Mouse (Mus musculus) intestine, embryonic 15.5 days (tissue): ENCODE measurements at regions not wholly inside any gene's neighbourhood (a gene's known extent, or its start where the extent isn't known, plus 50 kb on each side); places are given as distances from the start of the nearest gene placed in this dataset.

Experiments
- ATAC-seq: fragments of 200-750 bp; cut with Nextera tagmentation; 2 replicates; pipeline ENCODE4 v1.8.0; 2017; ENCODE audit warnings: moderate TSS enrichment, moderate library complexity
- H3K27ac ChIP-seq: fragments of 300-500 bp; sonication (generic); 2 replicates; pipeline ENCODE4 v1.5.1; 2015; ENCODE audit warnings: mild to moderate bottlenecking, inconsistent platforms
- H3K27me3 ChIP-seq: fragments of 300-500 bp; sonication (generic); replicated peaks from 2 replicates; pipeline ENCODE4 v1.6.1; 2015; ENCODE audit warnings: inconsistent platforms
- H3K36me3 ChIP-seq: fragments of 300-500 bp; sonication (generic); 2 replicates; pipeline ENCODE4 v1.6.1; 2015; ENCODE audit warnings: inconsistent platforms
- H3K4me1 ChIP-seq: fragments of 300-500 bp; sonication (generic); replicated peaks from 2 replicates; pipeline ENCODE4 v1.6.1; 2015; ENCODE audit warnings: inconsistent platforms
- H3K4me2 ChIP-seq: fragments of 300-500 bp; sonication (generic); replicated peaks from 2 replicates; pipeline ENCODE4 v1.6.1; 2015; ENCODE audit warnings: mild to moderate bottlenecking, inconsistent platforms
- H3K4me3 ChIP-seq: fragments of 300-500 bp; sonication (generic); replicated peaks from 2 replicates; pipeline ENCODE4 v1.5.1; 2015; ENCODE audit warnings: inconsistent platforms
- H3K9ac ChIP-seq: fragments of 300-500 bp; sonication (generic); 2 replicates; pipeline ENCODE4 v1.6.1; 2015; ENCODE audit warnings: inconsistent platforms
- H3K9me3 ChIP-seq: fragments of 300-500 bp; sonication (generic); 2 replicates; pipeline ENCODE4 v1.6.1; 2016; ENCODE audit warnings: inconsistent platforms
- WGBS: fragments of 180-500 bp; shearing (Covaris S2); methylation state at CpG from one replicate; pipeline ENCODE4 v1.1.7; 2015; 5-methylcytosine and 5-hydroxymethylcytosine counted together

DNA sequence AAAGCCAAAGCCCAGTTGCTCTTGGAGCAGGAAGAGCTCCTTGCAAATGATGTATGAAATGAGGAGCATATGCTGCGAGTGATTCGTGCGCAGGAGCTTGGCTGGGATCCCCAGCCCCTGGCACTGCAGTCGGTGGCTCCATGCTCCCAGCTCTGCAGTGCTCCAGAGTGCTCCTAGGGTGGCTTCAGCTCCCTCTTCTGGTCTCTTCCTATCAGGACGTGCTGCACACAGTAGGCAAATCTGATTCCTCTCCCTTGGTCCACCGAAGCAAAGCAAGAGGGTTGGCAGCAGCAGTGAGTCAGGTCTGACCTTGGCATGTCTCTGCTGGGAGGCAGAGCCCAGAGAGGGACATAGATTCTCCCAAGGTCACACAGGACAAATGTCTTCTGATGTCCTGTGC is 130.3 kb upstream of the Zc3h12a start:
- no peaks in the 10 kb centered on the region for H3K36me3 ChIP-seq
- H3K4me1 ChIP-seq: no peaks in the 10 kb centered on the region
- H3K9me3 ChIP-seq: no peaks in the 10 kb centered on the region
- no peak overlapping the region for H3K4me3 ChIP-seq
- no peak overlapping the region for H3K4me2 ChIP-seq
- no peak overlapping the region for H3K9ac ChIP-seq
- no peak for ATAC-seq
- no peaks in the 10 kb centered on the region; the same call in 1 of the 2 replicates for H3K27me3 ChIP-seq
- no peak overlapping the region for H3K27ac ChIP-seq
- WGBS: 69% methylated on average over 6 of the region's 6 CpGs

DNA sequence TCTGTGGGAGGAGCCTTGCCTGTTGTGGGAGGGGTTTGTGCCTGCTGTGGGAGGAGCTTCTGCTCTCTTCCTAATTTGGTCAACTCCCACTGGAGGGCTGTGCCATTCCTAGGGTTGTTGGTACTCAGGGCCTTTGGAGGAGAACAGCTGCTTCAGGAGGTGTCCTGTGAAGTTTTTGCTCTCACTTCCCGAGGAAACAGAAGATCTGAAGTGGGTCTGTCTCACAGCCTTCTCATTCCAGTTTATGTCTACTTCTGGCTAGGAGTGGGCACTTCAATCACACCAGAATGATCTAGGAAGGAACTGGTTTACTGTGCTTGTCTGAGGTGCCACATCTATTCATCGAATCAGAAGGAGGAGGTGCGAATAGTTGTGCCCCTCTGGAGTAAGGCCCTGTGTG is 125.5 kb upstream of the Zc3h12a start:
- H3K4me2 ChIP-seq: no peak overlapping the region
- no peaks in the 10 kb centered on the region for H3K27me3 ChIP-seq
- ATAC-seq: no peak
- H3K4me1 ChIP-seq: no peaks in the 10 kb centered on the region
- H3K9me3 ChIP-seq: no peaks in the 10 kb centered on the region
- no peak overlapping the region for H3K4me3 ChIP-seq
- no peak overlapping the region for H3K9ac ChIP-seq
- no peaks in the 10 kb centered on the region for H3K36me3 ChIP-seq
- 76% methylated on average over 3 of the region's 3 CpGs for WGBS
- H3K27ac ChIP-seq: no peak overlapping the region

DNA sequence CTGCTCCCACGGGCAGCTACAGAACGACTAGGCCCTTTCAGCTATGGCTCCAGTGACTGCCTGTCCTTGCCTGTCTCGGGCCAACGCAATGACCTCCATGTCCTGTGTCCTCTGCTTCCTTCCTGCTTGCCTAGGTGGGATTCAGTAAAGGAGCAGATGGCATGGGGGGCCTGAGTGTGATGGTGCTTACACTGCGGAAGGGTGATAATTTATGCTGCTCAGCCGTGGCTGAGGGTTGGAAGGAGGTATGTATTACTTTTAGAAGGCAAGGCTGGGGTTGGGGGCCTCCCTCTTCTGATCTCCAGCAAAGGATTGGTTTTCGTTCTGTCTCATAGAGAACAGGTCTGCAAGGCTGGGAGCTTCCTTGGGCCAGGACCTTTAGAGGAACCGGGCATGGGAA is 124.6 kb upstream of the Zc3h12a start:
- H3K27me3 ChIP-seq: no peaks in the 10 kb centered on the region
- WGBS: 67% methylated on average over 8 of the region's 8 CpGs
- H3K27ac ChIP-seq: no peak overlapping the region
- no peak for ATAC-seq
- H3K4me2 ChIP-seq: no peak overlapping the region
- H3K9ac ChIP-seq: no peak overlapping the region
- H3K4me1 ChIP-seq: no peaks in the 10 kb centered on the region
- no peaks in the 10 kb centered on the region for H3K9me3 ChIP-seq
- H3K4me3 ChIP-seq: no peak overlapping the region
- no peaks in the 10 kb centered on the region for H3K36me3 ChIP-seq

DNA sequence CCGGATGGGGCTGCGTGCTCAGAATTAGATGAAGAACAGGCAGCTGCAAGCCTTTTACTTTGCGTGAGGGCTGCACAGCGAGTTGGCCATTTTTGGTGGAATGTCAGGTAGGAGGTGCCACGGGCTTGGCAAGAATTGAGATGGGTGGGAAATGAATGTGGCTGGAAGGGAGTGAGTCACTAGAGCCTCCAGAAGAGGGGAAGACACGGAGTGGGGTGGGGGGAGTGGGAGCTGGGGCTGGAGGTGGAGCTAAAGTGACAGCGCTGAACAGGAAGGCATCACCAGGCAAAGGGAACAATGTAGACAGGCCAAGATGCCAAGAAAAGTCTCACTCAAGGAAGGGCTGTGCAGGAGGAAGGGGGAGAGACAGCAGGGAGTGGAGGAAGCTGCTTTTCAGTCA is 121.4 kb upstream of the Zc3h12a start:
- Histone ChIP-seq H3K4me2 (no peak overlapping the region), H3K4me3 (no peak overlapping the region), H3K27ac (no peak overlapping the region), H3K9me3 (no peaks in the 10 kb centered on the region), H3K36me3 (no peaks in the 10 kb centered on the region), H3K4me1 (no peaks in the 10 kb centered on the region), H3K27me3 (no peaks in the 10 kb centered on the region), H3K9ac (no peak overlapping the region)
- no peak for ATAC-seq
- WGBS: 70% methylated on average over 7 of the region's 7 CpGs

DNA sequence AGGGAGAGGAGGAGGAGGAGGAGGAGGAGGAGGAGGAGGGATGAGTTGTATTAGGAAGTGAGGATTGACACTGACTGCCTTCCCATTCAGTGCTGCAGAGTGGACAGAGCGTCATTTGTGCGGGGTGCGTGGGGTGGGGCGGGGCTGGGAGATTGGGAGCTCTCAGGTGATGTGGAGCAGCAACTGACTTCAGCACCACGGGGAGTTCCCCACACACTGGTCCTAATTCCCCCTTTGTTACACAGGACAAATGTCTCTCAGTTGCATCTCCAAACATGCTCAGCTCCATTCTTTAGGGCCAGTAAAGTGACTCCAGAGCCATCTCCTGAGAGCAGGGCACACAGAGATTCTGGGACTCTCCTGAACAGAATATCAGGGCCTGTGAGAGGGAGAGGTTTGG is 118.5 kb upstream of the Zc3h12a start:
- Histone ChIP-seq H3K27ac (no peak overlapping the region), H3K9ac (no peak overlapping the region), H3K9me3 (no peaks in the 10 kb centered on the region), H3K27me3 (no peaks in the 10 kb centered on the region), H3K36me3 (no peaks in the 10 kb centered on the region), H3K4me1 (no peaks in the 10 kb centered on the region), H3K4me3 (no peak overlapping the region), H3K4me2 (no peak overlapping the region)
- ATAC-seq: no peak
- WGBS: 12% methylated on average over 5 of the region's 5 CpGs

DNA sequence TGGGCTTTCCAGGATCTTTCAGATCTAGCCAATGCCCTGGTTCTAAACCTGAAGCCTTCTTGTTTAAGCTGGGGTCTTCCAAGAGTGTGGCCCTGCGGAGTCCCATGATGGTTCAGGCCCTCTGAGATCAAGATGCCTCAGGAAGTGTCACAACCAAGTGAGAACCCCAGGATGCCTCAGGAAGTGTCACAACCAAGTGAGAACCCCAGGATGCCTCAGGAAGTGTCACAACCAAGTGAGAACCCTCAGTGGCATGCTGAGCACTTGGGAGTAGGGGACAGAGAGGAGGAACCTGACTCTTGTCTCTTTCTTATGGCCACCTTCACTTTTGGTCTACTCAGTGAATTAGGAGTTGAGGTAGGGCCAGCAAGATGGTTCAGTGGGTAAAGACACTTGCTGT is 114.9 kb upstream of the Zc3h12a start:
- H3K4me3 ChIP-seq: no peak overlapping the region
- no peak overlapping the region for H3K9ac ChIP-seq
- H3K9me3 ChIP-seq: no peaks in the 10 kb centered on the region
- no peaks in the 10 kb centered on the region for H3K36me3 ChIP-seq
- no peaks in the 10 kb centered on the region for H3K27me3 ChIP-seq
- no peak for ATAC-seq
- 42% methylated on average over 1 of the region's 1 CpGs for WGBS
- H3K27ac ChIP-seq: no peak overlapping the region
- H3K4me1 ChIP-seq: no peaks in the 10 kb centered on the region
- no peak overlapping the region for H3K4me2 ChIP-seq

DNA sequence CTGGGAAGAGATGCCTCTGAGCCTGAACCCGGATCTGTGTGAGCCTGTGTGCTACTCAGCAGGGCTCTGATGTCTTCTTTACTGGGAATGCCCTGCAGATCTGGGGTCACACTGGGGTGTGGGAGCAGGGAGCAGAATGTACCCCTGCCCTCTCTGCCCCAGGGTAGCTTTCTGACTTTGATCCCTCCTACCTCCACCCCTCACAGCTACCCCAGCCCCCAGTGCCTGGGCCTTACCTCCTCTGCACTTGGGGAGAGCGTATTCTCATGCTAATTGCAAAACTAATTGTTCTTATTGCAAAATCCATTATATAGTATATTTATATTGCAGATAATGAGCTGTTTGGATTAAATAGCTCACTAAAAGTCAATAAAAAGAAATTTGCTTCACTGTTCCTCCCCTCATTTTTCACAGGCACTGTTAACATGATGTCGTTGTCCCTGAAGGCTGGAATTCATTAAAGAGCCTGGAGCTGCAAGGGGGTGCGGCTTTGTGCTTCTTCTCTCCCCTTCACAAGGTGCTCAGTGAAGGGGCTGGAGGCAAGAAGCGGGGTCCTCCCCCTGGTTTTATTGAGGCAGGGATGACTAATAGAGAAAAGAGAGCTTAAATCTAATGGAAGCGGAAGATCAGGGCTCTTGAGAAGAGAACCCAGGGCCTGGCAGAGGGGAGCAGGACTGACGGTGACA is 114.1 kb upstream of the Zc3h12a start:
- H3K36me3 ChIP-seq: no peaks in the 10 kb centered on the region
- H3K9ac ChIP-seq: no peak overlapping the region
- H3K27me3 ChIP-seq: no peaks in the 10 kb centered on the region; the same call in 1 of the 2 replicates
- H3K4me2 ChIP-seq: no peak overlapping the region
- no peaks in the 10 kb centered on the region for H3K9me3 ChIP-seq
- no peak overlapping the region for H3K4me3 ChIP-seq
- 27% methylated on average over 7 of the region's 7 CpGs for WGBS
- ATAC-seq: no peak
- H3K4me1 ChIP-seq: no peaks in the 10 kb centered on the region
- H3K27ac ChIP-seq: no peak overlapping the region

DNA sequence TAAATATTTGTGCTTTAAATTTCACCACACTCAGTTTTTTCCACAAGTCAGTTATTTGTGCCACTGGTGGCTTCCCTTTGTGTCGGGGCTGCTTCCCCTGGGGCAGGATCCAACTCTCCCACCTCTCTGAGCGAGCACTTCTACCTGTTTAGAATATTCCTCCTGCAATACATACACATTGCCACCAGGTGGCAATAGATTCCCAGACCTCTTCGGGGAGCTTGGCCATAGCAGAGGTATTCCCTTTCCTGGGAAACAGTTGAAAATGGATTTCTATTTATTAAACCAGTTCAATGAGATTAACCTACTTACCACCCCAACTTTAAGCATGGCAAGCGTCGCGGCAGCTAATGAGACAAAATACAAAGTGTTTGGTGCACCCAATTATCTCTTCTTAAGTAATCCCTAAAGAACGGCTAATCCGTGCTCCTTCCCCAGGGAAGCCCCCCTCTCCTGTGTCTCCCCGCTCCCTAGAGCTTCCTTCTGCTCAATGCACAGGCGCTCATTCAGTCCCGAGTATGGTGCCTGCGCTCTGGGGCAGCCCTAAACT is 104.1 kb upstream of the Zc3h12a start:
- H3K4me3 ChIP-seq: no peak overlapping the region
- no peak overlapping the region for H3K27ac ChIP-seq
- H3K36me3 ChIP-seq: no peaks in the 10 kb centered on the region
- ATAC-seq: no peak
- no peaks in the 10 kb centered on the region for H3K4me1 ChIP-seq
- no peaks in the 10 kb centered on the region for H3K9me3 ChIP-seq
- no peak overlapping the region for H3K9ac ChIP-seq
- H3K27me3 ChIP-seq: no peaks in the 10 kb centered on the region; the same call in none of the 2 replicates
- 34% methylated on average over 12 of the region's 12 CpGs for WGBS
- no peak overlapping the region for H3K4me2 ChIP-seq

DNA sequence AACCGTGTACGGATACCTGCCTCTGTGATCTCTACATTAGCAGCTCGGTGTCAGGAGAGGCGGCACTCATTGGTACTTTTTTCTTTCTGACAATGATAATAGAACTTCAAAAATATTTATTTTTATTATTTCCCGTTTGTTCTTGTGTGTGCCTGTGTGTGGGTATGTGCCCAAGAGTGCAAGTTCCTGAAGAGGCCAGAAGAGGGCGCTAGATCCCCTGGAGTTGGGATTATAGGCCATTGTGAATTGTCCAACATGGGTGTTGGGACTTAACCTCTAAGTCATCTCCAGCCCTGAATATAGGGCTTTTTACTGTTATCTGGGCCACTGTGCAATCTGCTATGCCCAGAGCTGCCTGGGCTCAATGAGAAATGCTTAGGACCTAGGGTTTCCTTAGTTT is 99.6 kb upstream of the Zc3h12a start:
- 88% methylated on average over 6 of the region's 6 CpGs for WGBS
- Histone ChIP-seq H3K4me3 (no peak overlapping the region), H3K9me3 (no peaks in the 10 kb centered on the region), H3K4me1 (no peaks in the 10 kb centered on the region), H3K36me3 (no peaks in the 10 kb centered on the region), H3K9ac (no peak overlapping the region), H3K4me2 (no peak overlapping the region), H3K27me3 (peaks cover 3% of the 10 kb centered on the region; the same call in 1 of the 2 replicates), H3K27ac (no peak overlapping the region)
- ATAC-seq: no peak

DNA sequence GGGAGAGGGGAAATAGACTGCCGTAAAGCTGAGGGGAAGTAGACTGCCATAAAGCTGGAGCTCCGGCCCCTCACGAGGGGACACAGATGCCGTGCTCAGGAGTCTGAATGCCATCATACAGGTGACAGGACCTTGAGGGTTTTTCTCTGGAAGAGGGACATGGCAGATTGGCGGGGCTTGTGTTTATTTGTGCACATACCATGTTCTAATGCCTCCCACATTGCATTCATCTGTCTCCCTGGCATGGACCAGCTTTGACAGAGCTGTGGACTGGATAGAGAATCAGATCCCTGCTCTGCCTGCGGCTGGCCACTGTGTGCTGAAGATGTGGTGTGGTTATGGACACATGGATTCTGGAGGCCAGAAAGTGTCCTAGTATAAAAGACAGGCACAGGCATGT is 95.3 kb upstream of the Zc3h12a start:
- H3K9me3 ChIP-seq: no peaks in the 10 kb centered on the region
- H3K4me1 ChIP-seq: no peaks in the 10 kb centered on the region
- 0 out of 2 replicates have a peak, but pooled peaks cover 3% of the 10 kb centered on the region for H3K27me3 ChIP-seq
- H3K9ac ChIP-seq: no peak overlapping the region
- WGBS: 47% methylated on average over 6 of the region's 6 CpGs
- no peak overlapping the region for H3K4me2 ChIP-seq
- H3K36me3 ChIP-seq: no peaks in the 10 kb centered on the region
- H3K4me3 ChIP-seq: no peak overlapping the region
- H3K27ac ChIP-seq: no peak overlapping the region
- ATAC-seq: no peak

DNA sequence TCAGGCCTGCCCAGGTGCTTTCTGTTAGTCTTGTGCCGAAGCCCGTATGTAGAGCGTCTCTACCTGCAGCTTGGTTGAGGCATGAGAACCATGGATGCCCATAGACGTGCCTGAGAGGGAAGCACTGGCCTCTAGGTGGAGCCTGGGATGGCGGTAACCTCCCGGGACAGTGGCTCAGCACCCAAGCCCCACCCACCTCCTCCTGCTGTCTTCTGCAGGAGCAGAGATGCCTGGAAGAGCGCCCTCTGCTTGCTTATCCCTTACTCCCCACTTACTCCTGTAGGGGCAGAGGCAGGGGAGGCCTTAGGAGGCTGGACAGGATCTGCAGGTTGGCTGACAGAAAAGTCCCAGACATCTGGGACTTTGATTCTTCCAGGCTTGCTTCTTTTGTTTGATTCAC is 92.7 kb upstream of the Zc3h12a start:
- Histone ChIP-seq H3K4me1 (no peaks in the 10 kb centered on the region), H3K27me3 (0 out of 2 replicates have a peak, but pooled peaks cover 3% of the 10 kb centered on the region), H3K4me3 (no peak overlapping the region), H3K4me2 (no peak overlapping the region), H3K9me3 (no peaks in the 10 kb centered on the region), H3K9ac (no peak overlapping the region), H3K36me3 (no peaks in the 10 kb centered on the region), H3K27ac (no peak overlapping the region)
- ATAC-seq: 0 out of 2 replicates have a peak, but pooled peaks have one; percentile 28
- WGBS: 28% methylated on average over 7 of the region's 7 CpGs

DNA sequence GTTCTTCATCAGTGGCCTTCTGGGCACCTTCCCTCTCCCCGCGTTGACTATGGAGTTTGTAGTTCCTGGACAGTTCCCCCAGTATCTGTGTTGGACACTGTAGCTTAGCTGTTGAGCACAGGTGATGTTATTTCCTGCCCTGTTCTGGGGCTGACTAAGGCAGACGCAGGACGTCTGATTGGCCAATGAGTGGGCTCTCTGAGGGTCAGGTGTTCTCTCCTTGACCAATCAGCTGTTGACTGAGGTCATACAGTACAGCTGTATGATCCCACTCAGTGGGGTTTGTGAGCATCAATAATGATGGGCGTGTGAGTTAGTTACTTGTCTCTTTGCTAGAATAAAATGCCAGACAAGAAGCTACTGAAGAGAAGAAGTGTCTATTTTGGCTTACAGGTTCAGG is 91.6 kb upstream of the Zc3h12a start:
- WGBS: 84% methylated on average over 5 of the region's 5 CpGs
- Histone ChIP-seq H3K9ac (no peak overlapping the region), H3K36me3 (no peaks in the 10 kb centered on the region), H3K27ac (no peak overlapping the region), H3K27me3 (0 out of 2 replicates have a peak, but pooled peaks cover 1% of the 10 kb centered on the region), H3K4me3 (no peak overlapping the region), H3K4me1 (no peaks in the 10 kb centered on the region), H3K9me3 (no peaks in the 10 kb centered on the region), H3K4me2 (no peak overlapping the region)
- no peak for ATAC-seq

DNA sequence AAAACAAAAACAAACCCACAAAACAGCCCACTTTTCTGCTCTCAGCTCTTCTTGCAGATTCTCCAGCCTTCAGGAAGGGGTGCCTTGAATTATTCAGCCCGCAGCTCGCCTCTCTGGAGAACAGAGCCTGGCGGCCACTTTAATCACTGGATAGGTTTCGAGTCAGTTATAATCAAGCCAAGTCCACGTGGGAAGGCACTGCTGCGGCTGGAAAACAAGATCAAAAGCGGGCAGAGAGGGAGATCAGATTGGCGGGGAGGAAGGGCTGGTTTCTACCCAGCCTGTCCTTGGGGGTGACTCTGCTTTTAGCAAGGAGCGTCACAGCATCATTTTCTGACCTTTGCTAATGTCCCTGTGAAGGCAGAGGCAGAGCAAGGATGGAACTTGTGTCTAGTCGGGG is 86.7 kb upstream of the Zc3h12a start:
- H3K36me3 ChIP-seq: no peaks in the 10 kb centered on the region
- 67% methylated on average over 10 of the region's 10 CpGs for WGBS
- no peak overlapping the region for H3K4me2 ChIP-seq
- no peak for ATAC-seq
- no peak overlapping the region for H3K9ac ChIP-seq
- no peaks in the 10 kb centered on the region for H3K9me3 ChIP-seq
- no peaks in the 10 kb centered on the region for H3K4me1 ChIP-seq
- no peak overlapping the region for H3K4me3 ChIP-seq
- H3K27ac ChIP-seq: no peak overlapping the region
- no peaks in the 10 kb centered on the region for H3K27me3 ChIP-seq
